Mouse (Mus musculus): ENCODE data around the gene Usp53.
"Not testable (repeated sequence)": the region's sequence is repeated elsewhere in the genome, so short reads cannot be mapped to it uniquely, and the experiment has no call there.

Gene Usp53

DNA sequence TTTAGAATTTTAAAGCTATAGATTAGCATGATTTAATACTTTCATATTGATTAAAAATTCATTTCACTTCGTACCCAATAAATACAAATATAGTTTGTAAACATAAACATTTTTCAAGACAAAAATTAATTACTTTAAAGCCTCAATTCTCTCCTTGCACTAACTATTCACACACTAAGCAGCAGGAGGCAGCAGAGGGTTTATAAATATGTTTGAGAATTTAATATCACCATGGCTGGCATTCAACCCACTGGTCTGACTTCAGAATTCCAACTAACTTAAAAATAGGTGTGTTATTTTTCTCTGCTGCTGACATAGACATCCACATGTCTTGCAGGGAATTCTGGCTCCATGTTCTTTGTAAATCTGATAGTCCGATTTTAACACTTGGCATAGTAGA lies 45.1 kb downstream of the Usp53 start:
- DNase-seq, result peak; percentile 41

DNA sequence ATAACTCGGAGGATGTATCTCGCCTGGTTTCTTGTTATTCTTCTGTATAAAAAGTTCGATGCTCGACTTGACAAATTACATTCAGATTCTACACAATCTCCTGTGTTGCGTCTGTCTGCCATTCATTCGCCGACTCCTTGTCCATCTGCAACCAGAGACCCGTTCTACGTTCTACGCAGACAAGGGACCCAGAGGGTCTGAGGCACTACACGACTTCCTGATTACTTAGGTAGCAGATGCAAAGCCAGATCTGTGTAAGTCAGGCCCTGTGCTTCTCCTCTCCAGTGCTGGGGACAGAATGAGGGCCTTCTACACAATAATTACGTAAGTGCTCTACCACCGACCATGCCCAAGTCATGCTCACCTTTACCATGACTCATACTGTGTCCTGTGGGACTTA lies 47.1 kb downstream of the Usp53 start:
- not testable (repeated sequence) for DNase-seq

DNA sequence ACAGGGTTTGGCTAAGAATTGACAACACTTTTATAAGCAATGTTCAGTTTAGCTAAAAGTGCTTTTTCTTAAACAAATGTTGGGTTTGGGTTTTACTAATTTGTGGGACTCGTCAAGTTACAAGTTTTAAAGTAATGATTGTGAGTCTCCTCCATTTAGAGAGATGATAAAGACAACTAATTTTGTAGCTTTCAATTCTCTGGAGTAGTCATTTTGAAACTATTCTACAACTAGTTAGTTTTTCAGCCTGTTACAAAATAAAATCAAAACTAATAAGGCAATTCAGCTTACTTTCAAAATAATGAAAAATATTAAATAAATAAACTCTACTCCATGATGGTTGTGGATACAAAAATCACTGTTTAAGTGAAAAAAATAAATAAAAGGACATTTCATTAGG lies 51.8 kb downstream of the Usp53 start:
- no peak for DNase-seq

DNA sequence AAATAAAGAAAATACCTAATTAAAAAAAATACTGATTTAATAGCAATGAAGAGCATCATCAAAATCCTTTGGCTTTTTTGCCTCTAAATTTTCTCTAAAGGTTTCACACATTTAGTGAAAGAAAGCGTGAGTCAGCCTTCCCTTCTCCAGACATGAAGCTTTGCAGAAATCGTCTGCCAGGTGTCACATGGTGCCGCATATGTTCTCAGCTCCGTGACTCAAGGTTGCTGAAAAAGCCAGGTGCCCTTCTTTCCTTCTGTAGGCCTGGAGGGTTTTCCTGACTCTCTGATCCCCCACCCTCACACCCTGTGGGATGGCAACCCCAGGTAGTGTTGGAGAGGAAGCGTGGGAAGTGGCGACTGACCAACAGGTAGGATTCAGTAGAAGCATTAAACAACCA lies 54.6 kb downstream of the Usp53 start:
- no peak for DNase-seq

DNA sequence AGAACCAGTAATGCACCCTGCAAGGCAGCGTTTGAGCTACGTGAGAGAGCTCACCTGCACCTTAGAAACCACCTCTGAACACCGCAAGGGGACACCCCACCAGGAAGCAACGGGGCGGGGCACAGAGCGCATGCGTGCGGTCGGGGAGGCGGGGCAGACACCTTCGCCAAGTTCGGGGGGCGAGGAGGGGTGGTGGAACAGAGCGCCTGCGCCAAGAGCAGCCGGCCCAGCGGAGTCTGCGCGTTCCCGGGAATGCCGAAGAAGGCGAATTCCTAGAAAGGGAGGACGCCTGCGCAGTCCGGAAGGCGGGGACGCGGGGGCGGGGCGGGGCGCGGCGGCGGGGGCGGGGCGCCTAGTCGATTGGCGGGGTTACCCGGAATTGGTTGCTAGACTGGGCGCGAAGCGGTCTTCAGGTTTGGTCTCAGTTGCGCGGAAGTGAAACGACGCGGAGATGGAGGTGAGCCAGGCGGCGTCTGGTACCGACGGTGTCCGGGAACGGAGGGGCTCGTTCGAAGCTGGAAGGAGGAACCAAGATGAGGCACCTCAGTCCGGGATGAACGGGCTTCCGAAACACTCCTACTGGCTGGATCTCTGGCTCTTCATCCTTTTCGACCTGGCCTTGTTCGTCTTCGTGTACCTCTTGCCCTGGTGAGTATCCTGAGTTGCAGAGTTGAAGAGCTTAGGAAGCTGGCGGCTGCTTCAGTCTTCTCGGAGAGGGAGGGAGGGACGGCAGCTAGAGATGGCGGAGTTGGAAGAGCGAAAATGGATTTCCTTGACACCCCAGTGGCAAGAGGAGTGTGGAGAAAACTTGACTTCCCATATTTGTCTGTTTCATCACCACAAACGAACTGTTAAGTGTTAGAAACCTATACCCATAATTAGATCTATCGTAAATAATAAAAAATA lies 60.0 kb downstream of the Usp53 start, which contains the start of gene 1810037I17Rik:
TSS of gene 1810037I17Rik (plus strand) at position 195 of the 906 bp plus-strand sequence.
- DNase-seq, result peak; percentile 98

DNA sequence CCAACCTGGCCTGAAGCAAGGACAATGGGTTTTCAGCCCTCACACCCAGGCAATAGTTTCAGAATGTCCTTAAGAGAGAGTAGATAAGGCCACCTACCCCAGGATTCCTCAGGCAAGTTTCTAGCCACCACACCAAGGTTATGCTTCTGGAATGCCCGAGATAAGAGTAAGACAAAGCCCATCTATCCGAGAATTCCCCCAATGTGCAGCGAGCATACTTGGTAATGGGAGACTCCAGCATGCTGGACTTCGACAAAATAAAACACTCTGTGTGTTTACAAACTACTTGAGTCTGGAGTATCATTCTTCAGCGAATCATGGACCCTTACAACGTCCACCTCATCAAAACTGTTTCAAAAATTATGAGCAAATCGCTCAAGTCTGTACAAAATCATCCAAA lies 61.2 kb downstream of the Usp53 start:
- DNase-seq, result no peak

DNA sequence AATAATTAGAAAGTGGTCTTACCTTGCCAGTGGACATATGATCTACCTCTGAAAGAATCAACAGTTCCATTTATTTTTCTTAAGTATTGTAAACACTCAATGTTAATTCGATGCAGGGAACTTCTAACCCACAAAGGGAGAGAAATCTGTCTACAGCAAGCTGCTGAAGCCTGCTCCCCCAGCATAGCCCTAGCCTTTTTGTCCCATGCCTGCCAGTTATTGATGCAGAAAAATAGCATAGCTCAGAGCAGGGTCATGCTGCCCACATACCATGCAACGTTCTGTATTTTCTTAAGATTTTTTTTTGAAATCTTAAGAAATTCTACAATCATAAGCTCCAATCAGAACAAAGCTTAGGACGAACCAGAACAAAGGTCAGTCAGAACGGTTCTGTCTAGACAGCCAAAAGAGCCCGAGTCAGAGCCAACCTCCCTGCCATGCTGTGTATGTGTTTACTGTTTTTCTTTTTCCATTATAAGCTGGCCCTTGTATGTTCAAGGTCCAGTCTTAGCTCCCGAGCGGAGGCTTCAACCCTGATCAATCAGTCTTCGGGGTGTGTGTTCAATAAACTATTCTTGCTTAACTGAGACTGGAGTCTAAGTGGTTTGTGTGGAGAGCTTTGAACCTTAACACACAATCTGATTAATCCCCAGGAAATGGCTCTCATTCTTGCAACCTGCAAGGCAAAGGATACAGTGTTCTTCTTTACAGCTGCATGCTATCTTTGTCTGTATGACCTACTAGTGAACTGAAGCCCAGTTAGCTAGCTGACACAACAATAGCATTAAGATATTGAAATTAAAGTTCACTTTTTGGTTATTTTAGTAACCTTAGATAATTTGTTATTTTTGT lies 62.4 kb downstream of the Usp53 start:
- no peak for DNase-seq

DNA sequence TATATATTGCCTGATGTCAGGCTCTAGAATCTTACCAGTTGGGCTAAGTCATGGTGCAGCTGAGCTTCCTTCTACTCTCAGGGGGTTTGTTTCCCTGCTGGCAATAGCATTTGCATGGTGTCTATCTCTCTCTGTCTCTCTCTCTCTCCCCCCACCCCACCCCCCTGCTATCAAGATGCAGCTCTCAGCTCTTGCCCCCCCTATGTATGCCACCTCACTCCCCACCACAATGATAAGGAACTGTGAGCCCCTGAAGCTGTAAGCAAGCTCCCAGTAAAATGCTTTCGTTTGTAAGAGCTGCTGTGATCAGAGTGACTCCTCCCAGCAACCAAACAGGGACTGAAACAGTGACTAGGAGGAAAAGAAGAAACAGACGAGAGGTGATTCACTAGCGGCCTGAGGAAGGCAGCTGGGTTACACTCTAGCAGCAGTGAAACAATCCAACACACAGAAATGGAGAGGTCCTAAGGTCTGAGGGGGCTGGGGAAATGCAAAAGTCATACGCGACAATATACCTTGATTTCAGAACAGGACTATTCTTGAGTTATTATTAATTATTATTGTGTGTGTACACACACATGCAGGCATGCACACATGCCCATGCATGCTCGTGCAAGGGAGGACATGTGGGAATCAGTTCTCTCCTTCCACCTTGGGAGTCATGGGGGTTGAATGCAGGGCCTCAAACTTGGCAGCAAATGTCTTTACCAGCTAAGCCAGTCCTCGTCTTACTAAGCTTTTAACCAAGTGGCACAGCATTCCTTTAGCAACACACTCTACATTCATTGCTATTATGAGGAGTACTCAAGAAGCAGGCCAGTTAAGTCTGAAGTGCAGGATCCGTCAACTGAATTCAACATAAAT lies 63.5 kb downstream of the Usp53 start:
- no peak for DNase-seq

DNA sequence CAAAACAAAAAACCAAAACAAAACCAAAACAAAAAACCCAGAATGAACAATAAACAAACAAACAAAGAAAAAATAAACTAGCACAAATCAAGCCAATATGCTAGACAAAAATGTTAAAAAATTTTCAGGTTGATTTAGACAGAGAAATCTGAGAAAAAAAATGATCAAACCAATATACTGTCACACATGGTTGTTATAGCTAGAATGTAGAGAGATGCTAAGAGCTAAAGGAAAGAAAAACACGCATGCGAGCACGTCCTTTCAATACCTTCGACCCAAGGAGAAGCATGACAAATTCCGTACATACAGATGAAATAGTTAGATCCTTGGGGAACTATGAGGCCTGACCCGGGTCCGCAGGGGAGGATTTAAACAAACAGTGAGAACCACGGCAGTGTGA lies 65.0 kb downstream of the Usp53 start, which contains the start of gene Gm10959:
TSS of gene Gm10959 (minus strand) at position 101 of the 400 bp plus-strand sequence.
- DNase-seq, result no peak

DNA sequence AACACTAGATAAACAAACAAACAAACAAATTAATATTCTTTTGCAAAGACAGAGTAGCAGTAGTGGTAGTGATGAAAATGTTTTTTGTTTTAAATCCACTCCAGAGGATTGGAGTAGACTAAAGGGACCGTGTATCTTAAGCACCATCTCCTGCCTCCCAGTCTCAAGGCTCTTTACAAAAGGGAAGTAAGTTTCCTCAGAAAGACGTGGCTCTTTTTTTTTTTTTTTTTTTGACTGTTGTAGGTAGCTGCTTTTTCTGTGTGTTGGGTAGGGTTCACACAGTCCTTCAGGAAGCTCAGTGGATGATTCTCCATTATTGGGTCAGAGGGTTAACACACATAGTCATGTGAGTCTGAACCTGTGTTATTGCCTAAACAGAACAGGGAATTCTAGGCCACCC lies 65.6 kb downstream of the Usp53 start:
- DNase-seq, result no peak

DNA sequence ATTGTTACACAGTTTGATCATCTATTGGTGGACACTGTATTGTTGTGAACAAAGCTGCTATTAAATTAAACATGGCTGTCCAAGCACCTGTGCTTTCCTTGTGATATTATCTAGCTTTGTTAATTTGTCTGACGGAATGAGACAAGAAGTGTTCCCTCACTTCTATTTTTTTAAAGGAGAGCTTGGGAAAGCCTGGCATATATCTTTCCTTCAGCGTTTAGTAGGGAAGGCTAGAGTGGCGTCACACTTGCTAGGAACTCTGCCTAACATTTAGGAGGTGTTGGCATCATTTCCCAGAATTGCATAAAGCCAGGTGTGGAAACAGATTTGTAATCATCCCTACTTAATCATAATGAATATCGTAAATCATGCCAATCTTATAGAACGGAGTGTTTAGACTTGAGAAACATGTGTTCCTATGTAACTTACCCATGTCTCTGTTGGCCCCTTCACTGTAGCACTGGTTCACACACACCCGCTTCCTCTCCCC lies 68.1 kb downstream of the Usp53 start:
- DNase-seq, result no peak

DNA sequence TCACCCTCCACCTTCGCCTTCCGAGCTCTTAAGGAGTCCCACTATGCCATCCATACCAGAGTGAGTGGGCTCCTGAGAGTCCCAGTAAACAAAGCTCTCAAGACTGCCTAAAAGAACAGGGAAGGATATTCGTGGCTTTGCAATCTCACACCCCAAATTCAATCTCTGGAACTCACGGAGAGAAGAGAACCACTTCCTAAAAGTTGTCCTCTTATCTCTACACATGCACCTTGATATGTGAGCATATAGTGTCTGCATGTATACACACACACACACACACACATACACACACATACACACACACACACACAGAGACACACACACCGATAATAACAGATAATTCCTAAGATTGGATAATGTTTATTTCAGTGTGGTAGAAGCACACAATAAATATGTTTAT lies 68.8 kb downstream of the Usp53 start:
- DNase-seq, result no peak

DNA sequence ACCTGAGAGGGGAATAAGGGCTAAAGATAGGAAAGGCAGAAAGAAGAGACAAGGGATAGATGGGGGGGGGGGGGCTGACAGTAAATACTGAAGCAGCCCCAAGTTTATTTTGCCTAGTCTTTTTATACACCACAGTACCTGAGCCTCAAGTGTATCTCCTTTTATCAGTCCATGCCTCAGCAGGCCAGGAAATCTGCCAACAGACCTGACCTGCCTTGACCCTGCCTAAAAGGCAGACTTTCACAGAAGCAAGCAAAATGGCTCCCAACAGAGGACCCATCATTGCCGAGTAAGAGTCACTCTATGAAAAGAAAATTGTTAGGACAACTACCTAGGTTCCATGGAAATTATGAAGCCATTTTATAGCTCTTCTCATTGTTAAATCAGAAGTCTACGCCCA lies 76.5 kb downstream of the Usp53 start:
- no peak for DNase-seq

DNA sequence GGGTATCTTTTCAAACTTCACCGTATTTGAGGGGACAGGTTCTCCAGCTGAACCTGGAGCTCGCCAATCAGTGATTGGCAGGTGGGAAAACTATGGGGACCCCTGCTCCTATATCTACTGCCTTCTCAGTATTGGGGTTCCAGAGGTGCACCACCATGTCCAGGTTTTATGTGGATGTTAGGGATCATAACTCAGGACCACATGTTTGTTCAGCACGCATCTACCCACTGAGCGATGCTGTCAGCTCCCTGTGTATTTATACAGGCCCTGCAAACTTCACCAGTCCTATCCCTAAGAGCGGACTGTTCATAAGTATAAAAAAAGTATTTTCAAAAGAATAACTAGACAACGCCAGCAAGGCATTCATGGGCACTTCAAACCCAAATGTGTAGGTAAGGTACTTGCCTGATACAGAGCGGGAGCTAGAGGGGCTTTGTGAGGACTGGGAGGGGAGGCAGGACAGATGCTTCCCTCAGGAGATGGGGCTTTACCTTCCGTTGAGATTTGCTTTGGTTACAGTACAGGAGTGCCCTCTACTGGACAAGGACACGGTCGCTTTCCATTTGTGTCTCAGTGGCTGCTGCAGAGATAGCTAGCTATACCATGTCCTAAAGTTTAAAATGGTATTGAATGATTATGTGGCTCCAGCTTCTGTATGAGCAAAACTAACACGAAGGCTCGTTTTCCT lies 80.4 kb downstream of the Usp53 start:
- DNase-seq, result peak; percentile 28

DNA sequence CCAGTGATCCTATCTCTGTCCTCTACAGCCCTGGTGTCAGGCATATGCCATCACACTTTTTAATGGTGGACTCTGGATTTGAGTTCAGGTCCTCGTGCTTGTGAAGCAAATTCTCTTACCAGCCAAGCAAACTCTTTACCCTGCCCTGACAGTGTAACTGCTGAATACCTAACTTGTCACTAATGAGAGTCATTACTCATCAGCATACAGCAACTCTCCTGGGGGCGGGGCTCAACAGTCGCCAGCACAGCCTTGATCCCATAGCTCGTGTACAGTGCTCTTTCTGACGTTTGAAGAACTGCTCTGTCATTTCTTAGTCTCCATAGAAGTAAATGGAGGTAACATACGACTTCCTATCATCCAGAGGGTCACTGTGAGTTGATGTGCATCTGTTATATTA lies 86.1 kb downstream of the Usp53 start:
- DNase-seq, result no peak

DNA sequence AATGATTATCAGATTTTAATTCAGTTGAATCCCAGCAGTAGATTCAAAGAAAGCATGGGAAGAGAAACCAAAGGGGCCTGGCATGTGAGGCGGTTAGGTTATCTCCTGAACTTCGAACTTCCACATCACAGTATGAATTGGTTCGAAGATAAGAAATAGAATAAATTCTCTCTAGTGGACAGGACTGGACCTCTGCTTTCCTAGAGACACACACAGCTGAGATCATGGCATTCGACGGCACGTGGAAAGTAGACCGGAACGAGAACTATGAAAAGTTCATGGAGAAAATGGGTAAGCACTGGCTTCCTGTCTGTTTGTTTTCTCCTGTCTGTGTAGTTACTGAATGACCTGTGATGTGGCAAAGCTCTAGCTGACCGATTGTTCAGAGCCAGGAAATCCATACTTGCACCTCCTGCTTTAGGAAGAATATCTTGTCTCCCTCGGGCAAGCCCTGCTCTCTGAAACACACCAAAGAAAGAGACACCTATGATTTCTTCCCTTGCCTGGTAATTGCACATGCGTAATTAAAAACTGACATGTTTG lies 89.0 kb downstream of the Usp53 start:
- DNase-seq, result no peak

DNA sequence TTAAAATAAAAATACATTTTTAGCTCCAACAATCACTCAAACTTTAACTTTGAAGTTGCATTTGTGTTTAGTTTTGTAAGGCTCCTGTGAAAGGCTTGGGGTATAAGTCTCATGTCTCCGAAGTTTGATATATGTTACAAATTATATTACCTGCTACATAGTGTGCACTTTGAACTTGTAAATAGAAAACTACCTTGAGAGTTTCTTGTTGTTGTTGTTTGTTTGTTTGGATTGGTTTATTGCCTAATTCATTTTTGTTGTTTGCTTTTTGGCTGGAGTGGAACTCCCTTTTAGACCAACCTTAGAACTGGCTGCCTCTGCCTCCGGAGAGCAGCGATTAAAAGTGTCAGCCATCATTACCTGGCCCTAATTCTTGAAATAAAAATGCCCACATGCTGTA lies 89.5 kb downstream of the Usp53 start, which contains the start of gene Fabp2:
TSS of gene Fabp2 (plus strand) at position 301 of the 400 bp plus-strand sequence.
- DNase-seq, result no peak

DNA sequence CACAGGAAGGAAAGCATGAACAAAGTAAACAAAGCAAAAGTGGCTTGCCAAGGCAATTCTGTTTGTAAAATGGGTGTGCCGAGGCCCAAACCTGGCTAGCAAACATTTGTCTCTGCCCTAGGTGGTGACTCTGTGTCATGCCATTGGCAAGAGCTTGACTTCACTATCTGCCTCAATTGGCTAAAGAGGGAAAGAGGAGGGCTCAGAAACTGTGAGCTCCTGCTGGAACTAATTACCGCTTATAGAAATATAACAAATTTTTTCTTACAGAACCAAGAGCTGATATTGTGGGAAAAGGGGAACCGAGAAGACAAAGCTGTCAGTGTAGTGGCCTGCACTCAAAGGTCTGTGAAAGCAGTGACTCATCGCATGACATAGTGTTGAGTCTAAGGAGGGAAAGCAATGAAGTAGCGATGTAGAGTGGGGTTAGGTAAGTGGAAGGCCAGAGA lies 95.9 kb downstream of the Usp53 start:
- DNase-seq, result no peak

DNA sequence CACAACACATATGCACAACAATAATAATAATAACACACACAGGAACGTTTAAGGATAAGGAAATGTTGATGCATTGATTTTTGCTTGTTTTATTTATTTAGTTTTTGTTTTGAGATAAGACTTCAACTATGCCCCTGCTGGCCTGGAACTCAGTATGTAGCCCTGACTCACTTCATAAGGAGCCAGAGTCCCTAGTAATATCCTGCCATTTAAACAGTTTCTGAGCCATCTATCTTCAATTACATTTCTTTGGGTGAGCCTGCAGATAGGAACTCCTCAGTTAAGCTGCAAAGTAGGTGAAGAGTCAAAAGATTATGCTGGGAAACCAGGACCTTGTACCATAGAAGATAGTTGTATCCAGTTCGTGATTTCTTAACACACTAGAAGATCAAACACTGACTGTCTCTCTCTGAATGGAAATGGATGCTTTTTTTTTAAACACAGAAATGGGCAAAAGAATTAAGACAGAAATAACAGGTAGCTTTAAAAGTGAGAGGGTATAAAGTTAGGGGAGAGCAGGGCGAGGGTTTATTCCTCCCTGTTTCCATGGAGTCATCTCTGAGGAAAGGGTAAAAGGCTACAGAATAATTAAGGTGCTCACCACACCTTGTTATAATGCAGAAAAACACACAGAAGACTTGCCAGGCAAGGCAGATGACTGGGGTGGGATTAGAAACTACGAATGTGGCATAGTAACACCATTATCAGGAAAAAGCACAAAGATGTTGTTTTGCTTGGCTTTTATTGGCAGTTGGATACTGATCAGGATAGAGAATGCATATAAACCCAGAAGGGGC lies 96.6 kb downstream of the Usp53 start:
- no peak for DNase-seq
